Mouse (Mus musculus): ENCODE data around the gene Pde8b. TPM values are rescaled to one million over a fixed set of nuclear protein-coding genes. Genes with fewer than 3 reads are reported as not detected.
A peak's percentile ranks its signal among the peaks of the same experiment; 100 is the strongest.
"Not testable (repeated sequence)": the region's sequence is repeated elsewhere in the genome, so short reads cannot be mapped to it uniquely, and the experiment has no call there.

Pde8b gene
- polyA plus RNA-seq, 1 experiment from 2014 or later: 1.7 TPM

GRCm38 (mm10) chr13:95230326-95230725, 19.8 kb downstream of the Pde8b start:
- ATAC-seq (replicated peaks; ENCODE audit: low FRiP score) (no peak), DNase-seq (ENCODE audit: low spot score) (no peak)
- Histone ChIP-seq H3K9me3 (ENCODE audit: control insufficient read depth, low read length) (no peaks in the 10 kb centered on the region), H3K27me3 (ENCODE audit: control insufficient read depth, insufficient read depth, low read length) (no peaks in the 10 kb centered on the region), H3K36me3 (ENCODE audit: control insufficient read depth, insufficient read depth, low read length) (no peaks in the 10 kb centered on the region), H3K9ac (ENCODE audit: low read length) (no peak overlapping the region), H3K4me3 (ENCODE audit: low read depth, low read length) (no peak overlapping the region), H3K4me1 (replicated peaks; ENCODE audit: control insufficient read depth, insufficient read depth, low read length) (no peaks in the 10 kb centered on the region), H3K4me2 (ENCODE audit: low read depth, low read length, severe bottlenecking) (no peak overlapping the region), H3K27ac (ENCODE audit: low read depth, low read length) (no peak overlapping the region)
- WGBS: 72% methylated on average over 1 of the region's 1 CpGs

GRCm38 (mm10) chr13:95224491-95224890, 25.6 kb downstream of the Pde8b start:
- Histone ChIP-seq H3K9ac (ENCODE audit: low read length) (no peak overlapping the region), H3K27me3 (ENCODE audit: control insufficient read depth, insufficient read depth, low read length) (peaks cover 14% of the 10 kb centered on the region), H3K4me3 (ENCODE audit: low read depth, low read length) (no peak overlapping the region), H3K4me2 (ENCODE audit: low read depth, low read length, severe bottlenecking) (no peak overlapping the region), H3K27ac (ENCODE audit: low read depth, low read length) (no peak overlapping the region), H3K36me3 (ENCODE audit: control insufficient read depth, insufficient read depth, low read length) (no peaks in the 10 kb centered on the region), H3K4me1 (replicated peaks; ENCODE audit: control insufficient read depth, insufficient read depth, low read length) (no peaks in the 10 kb centered on the region), H3K9me3 (ENCODE audit: control insufficient read depth, low read length) (no peaks in the 10 kb centered on the region)
- ATAC-seq (replicated peaks; ENCODE audit: low FRiP score) (no peak), DNase-seq (ENCODE audit: low spot score) (no peak)
- 76% methylated on average over 2 of the region's 2 CpGs for WGBS

- Histone ChIP-seq H3K27ac (ENCODE audit: low read depth, low read length) (no peak overlapping the region), H3K4me1 (replicated peaks; ENCODE audit: control insufficient read depth, insufficient read depth, low read length) (no peaks in the 10 kb centered on the region), H3K27me3 (ENCODE audit: control insufficient read depth, insufficient read depth, low read length) (peaks cover 14% of the 10 kb centered on the region), H3K9me3 (ENCODE audit: control insufficient read depth, low read length) (no peaks in the 10 kb centered on the region), H3K4me2 (ENCODE audit: low read depth, low read length, severe bottlenecking) (peak overlapping the region; percentile 97), H3K4me3 (ENCODE audit: low read depth, low read length) (peak overlapping the region; percentile 69), H3K36me3 (ENCODE audit: control insufficient read depth, insufficient read depth, low read length) (no peaks in the 10 kb centered on the region), H3K9ac (ENCODE audit: low read length) (no peak overlapping the region)
- WGBS: 51% methylated on average over 2 of the region's 2 CpGs
- ATAC-seq (replicated peaks; ENCODE audit: low FRiP score): no peak
- DNase-seq (ENCODE audit: low spot score): no peak
Observed at GRCm38 (mm10) chr13:95223427-95223772, 26.7 kb downstream of the Pde8b start.

- Histone ChIP-seq H3K4me3 (ENCODE audit: low read depth, low read length) (peak overlapping the region; percentile 69), H3K9ac (ENCODE audit: low read length) (peak overlapping the region; percentile 64), H3K27me3 (ENCODE audit: control insufficient read depth, insufficient read depth, low read length) (peaks cover 14% of the 10 kb centered on the region), H3K4me2 (ENCODE audit: low read depth, low read length, severe bottlenecking) (peak overlapping the region; percentile 97), H3K4me1 (replicated peaks; ENCODE audit: control insufficient read depth, insufficient read depth, low read length) (no peaks in the 10 kb centered on the region), H3K27ac (ENCODE audit: low read depth, low read length) (no peak overlapping the region), H3K36me3 (ENCODE audit: control insufficient read depth, insufficient read depth, low read length) (no peaks in the 10 kb centered on the region), H3K9me3 (ENCODE audit: control insufficient read depth, low read length) (no peaks in the 10 kb centered on the region)
- under 1% methylated on average over 74 of the region's 96 CpGs for WGBS
- DNase-seq (ENCODE audit: low spot score): peak; percentile 69
- ATAC-seq (replicated peaks; ENCODE audit: low FRiP score): peak; percentile 77
Observed at GRCm38 (mm10) chr13:95222569-95223426, 27.3 kb downstream of the Pde8b start.

- DNase-seq (ENCODE audit: low spot score): no peak
- Histone ChIP-seq H3K4me1 (replicated peaks; ENCODE audit: control insufficient read depth, insufficient read depth, low read length) (no peaks in the 10 kb centered on the region), H3K4me2 (ENCODE audit: low read depth, low read length, severe bottlenecking) (peak overlapping the region; percentile 97), H3K27ac (ENCODE audit: low read depth, low read length) (no peak overlapping the region), H3K9ac (ENCODE audit: low read length) (peak overlapping the region; percentile 64), H3K4me3 (ENCODE audit: low read depth, low read length) (peak overlapping the region; percentile 69), H3K9me3 (ENCODE audit: control insufficient read depth, low read length) (no peaks in the 10 kb centered on the region), H3K27me3 (ENCODE audit: control insufficient read depth, insufficient read depth, low read length) (peaks cover 14% of the 10 kb centered on the region), H3K36me3 (ENCODE audit: control insufficient read depth, insufficient read depth, low read length) (no peaks in the 10 kb centered on the region)
- 2% methylated on average over 24 of the region's 24 CpGs for WGBS
- no peak; the same call in 1 of the 2 replicates for ATAC-seq (replicated peaks; ENCODE audit: low FRiP score)
Observed at GRCm38 (mm10) chr13:95221882-95222568, 28.1 kb downstream of the Pde8b start.

- H3K9ac ChIP-seq (ENCODE audit: low read length); H3K4me1 ChIP-seq (replicated peaks; ENCODE audit: control insufficient read depth, insufficient read depth, low read length); H3K36me3 ChIP-seq (ENCODE audit: control insufficient read depth, insufficient read depth, low read length); ATAC-seq (replicated peaks; ENCODE audit: low FRiP score); H3K27ac ChIP-seq (ENCODE audit: low read depth, low read length); H3K9me3 ChIP-seq (ENCODE audit: control insufficient read depth, low read length); H3K27me3 ChIP-seq (ENCODE audit: control insufficient read depth, insufficient read depth, low read length); H3K4me2 ChIP-seq (ENCODE audit: low read depth, low read length, severe bottlenecking); DNase-seq (ENCODE audit: low spot score); H3K4me3 ChIP-seq (ENCODE audit: low read depth, low read length): not testable (repeated sequence)
- 27% methylated on average over 1 of the region's 1 CpGs for WGBS
Observed at GRCm38 (mm10) chr13:95215661-95216170, 34.4 kb downstream of the Pde8b start.

GRCm38 (mm10) chr13:95212320-95212719, 37.8 kb downstream of the Pde8b start:
- WGBS: 72% methylated on average over 5 of the region's 5 CpGs
- H3K27me3 ChIP-seq (ENCODE audit: control insufficient read depth, insufficient read depth, low read length): no peaks in the 10 kb centered on the region
- no peak overlapping the region for H3K27ac ChIP-seq (ENCODE audit: low read depth, low read length)
- H3K9me3 ChIP-seq (ENCODE audit: control insufficient read depth, low read length): no peaks in the 10 kb centered on the region
- H3K9ac ChIP-seq (ENCODE audit: low read length): no peak overlapping the region
- H3K4me3 ChIP-seq (ENCODE audit: low read depth, low read length): no peak overlapping the region
- DNase-seq (ENCODE audit: low spot score): no peak
- H3K4me1 ChIP-seq (replicated peaks; ENCODE audit: control insufficient read depth, insufficient read depth, low read length): no peaks in the 10 kb centered on the region
- H3K4me2 ChIP-seq (ENCODE audit: low read depth, low read length, severe bottlenecking): no peak overlapping the region
- H3K36me3 ChIP-seq (ENCODE audit: control insufficient read depth, insufficient read depth, low read length): no peaks in the 10 kb centered on the region
- ATAC-seq (replicated peaks; ENCODE audit: low FRiP score): no peak

- not testable (repeated sequence) for H3K4me2 ChIP-seq (ENCODE audit: low read depth, low read length, severe bottlenecking); DNase-seq (ENCODE audit: low spot score); H3K4me1 ChIP-seq (replicated peaks; ENCODE audit: control insufficient read depth, insufficient read depth, low read length); H3K36me3 ChIP-seq (ENCODE audit: control insufficient read depth, insufficient read depth, low read length); H3K4me3 ChIP-seq (ENCODE audit: low read depth, low read length); ATAC-seq (replicated peaks; ENCODE audit: low FRiP score); H3K27me3 ChIP-seq (ENCODE audit: control insufficient read depth, insufficient read depth, low read length); H3K27ac ChIP-seq (ENCODE audit: low read depth, low read length); H3K9me3 ChIP-seq (ENCODE audit: control insufficient read depth, low read length); H3K9ac ChIP-seq (ENCODE audit: low read length)
- WGBS: 87% methylated on average over 7 of the region's 7 CpGs
Observed at GRCm38 (mm10) chr13:95207301-95207700, 42.8 kb downstream of the Pde8b start.
